Mouse (Mus musculus) olfactory bulb, adult 2 months (tissue): ENCODE results near the gene Vmn2r107. TPM values are rescaled to one million over a fixed set of nuclear protein-coding genes. Genes with fewer than 3 reads are reported as not detected.

ENCODE experiments used
- H3K27ac ChIP-seq: fragments of 200-500 bp; 2 replicates; pipeline ENCODE4 v1.5.1; 2012; ENCODE audit warnings: low read depth, low read length; ENCODE audit not compliant: insufficient read depth
- H3K4me1 ChIP-seq: fragments of 200-500 bp; 2 replicates; pipeline ENCODE4 v1.6.1; 2012; ENCODE audit warnings: low read length; ENCODE audit not compliant: control insufficient read depth, insufficient read depth
- H3K4me3 ChIP-seq: fragments of 200-500 bp; 2 replicates; pipeline ENCODE4 v1.5.1; 2012; ENCODE audit warnings: mild to moderate bottlenecking, low read depth, low read length, moderate library complexity; ENCODE audit not compliant: insufficient read depth
- CTCF ChIP-seq: fragments of 200-500 bp; IDR thresholded peaks from 2 replicates; pipeline ENCODE4 v1.5.1; 2012; ENCODE audit warnings: low read depth, mild to moderate bottlenecking, low read length, moderate library complexity; ENCODE audit not compliant: insufficient read depth
- POLR2A ChIP-seq: fragments of 200-500 bp; IDR thresholded peaks from 2 replicates; pipeline ENCODE4 v1.6.1; 2012; ENCODE audit warnings: mild to moderate bottlenecking, low read depth, low read length, moderate library complexity; ENCODE audit not compliant: insufficient read depth
- WGBS: fragments of 180-500 bp; shearing (Covaris S2); methylation state at CpG from one replicate; pipeline ENCODE4 v1.1.7; 2018; 5-methylcytosine and 5-hydroxymethylcytosine counted together
- polyA plus RNA-seq: library from polyadenylated mRNA; stranded (reverse); fragments of >200 nt; gene quantifications from 2 replicates; pipeline ENCODE4 v1.2.4, GENCODE M21; 2012; ENCODE audit warnings: low replicate concordance; ENCODE audit not compliant: missing spikeins, insufficient read depth, insufficient read length

The Vmn2r107 gene
- not detected in 2 replicates for polyA plus RNA-seq

DNA sequence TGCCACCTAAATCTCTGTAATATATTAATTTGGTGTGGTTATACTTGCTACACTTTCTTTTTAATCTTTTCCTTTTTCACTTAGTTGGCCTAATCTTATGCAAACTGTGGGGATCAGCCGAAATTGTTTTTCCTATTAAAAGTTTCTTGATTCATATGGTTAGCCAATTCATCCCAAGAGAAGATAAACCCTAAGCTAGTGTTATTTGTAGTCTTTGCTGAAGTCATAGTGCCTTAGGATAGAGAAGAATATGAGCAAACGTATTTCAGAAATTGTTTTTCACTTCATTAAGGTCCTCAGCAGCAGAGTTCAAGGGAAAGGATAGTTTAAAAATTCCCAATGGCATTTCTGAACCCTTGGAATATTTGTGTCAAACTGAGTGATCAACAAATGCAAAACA, at the start of gene Vmn2r107:
TSS of gene Vmn2r107 (plus strand) at position 301 of the 400 bp plus-strand sequence.
- no peak for TF ChIP-seq CTCF
- no peak for TF ChIP-seq POLR2A
- Histone ChIP-seq H3K4me1 (no peaks in the 10 kb centered on the region), H3K27ac (no peak within 1 kb of the TSS), H3K4me3 (no peak within 1 kb of the TSS)
- 51% methylated on average over 2 of the region's 2 CpGs for WGBS

- no peak overlapping the region for H3K4me3 ChIP-seq
- no peaks in the 10 kb centered on the region for H3K4me1 ChIP-seq
- WGBS = 88% methylated on average over 1 of the region's 1 CpGs
- TF ChIP-seq CTCF (no peak), POLR2A (no peak)
- no peak overlapping the region for H3K27ac ChIP-seq
Measured at GRCm38 (mm10) chr17:20305790-20306189, 39.3 kb upstream of the Vmn2r107 start.

DNA sequence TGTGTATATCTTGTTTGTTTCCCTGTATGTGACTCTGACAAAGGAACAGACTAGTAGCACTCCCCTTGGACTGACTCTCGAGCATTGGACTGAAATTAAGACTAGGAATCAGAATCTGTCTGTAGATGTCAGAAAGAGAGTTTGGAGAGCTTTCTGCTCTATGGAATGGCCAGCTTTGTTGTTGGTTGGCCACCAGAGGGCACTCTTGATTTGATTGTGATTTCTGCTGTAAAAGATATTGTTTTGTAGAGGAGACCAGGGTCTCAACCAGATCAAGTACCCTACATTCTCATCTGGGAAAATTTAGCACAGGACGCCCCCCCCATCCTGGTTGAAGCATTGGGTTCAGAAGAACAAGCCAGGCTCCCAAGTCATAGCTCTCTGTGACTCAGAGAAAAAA, 54.1 kb downstream of the Vmn2r107 start:
- no peak overlapping the region for H3K4me3 ChIP-seq
- 33% methylated on average over 2 of the region's 2 CpGs for WGBS
- H3K27ac ChIP-seq = no peak overlapping the region
- TF ChIP-seq POLR2A (no peak), CTCF (no peak)
- no peaks in the 10 kb centered on the region for H3K4me1 ChIP-seq

DNA sequence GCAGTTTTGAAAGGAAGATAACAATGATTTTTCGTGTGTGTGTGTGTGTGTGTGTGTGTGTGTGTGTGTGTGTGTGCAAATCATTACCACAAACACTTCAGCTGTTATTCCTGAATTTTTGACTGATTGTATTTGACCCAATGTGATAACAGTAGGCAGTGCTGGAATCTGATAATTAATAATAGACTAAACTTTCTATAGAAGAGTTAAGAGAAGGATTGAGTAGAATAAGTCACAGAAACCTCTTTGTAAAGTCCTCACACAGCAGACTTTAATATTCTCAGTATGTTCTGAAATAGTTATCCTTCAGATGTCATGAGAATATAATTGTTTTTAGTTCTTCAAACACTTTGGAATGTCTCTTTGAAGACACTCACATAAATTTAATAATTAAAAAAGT, 68.8 kb downstream of the Vmn2r107 start, which contains the start of gene Vmn1r224:
TSS of gene Vmn1r224 (plus strand) at position 301 of the 400 bp plus-strand sequence.
- H3K4me1 ChIP-seq = no peaks in the 10 kb centered on the region
- 12% methylated on average over 1 of the region's 1 CpGs for WGBS
- no peak within 1 kb of the TSS for H3K4me3 ChIP-seq
- H3K27ac ChIP-seq = no peak within 1 kb of the TSS
- TF ChIP-seq POLR2A (no peak), CTCF (no peak)

Other genes starting within 250 kb of the Vmn2r107 start
- not detected in 2 replicates for gene Fpr-rs7, start 231.0 kb upstream of the Vmn2r107 start, polyA plus RNA-seq
- not detected in 2 replicates for gene Fpr-rs6, start 162.1 kb upstream of the Vmn2r107 start, polyA plus RNA-seq
- not detected in 2 replicates for gene Vmn2r105, start 110.2 kb upstream of the Vmn2r107 start, polyA plus RNA-seq
- not detected in 2 replicates for gene Vmn2r106, start 59.7 kb upstream of the Vmn2r107 start, polyA plus RNA-seq
- not detected in 2 replicates for gene Vmn1r224, start 68.9 kb downstream of the Vmn2r107 start, polyA plus RNA-seq
- gene Vmn2r108, start 136.1 kb downstream of the Vmn2r107 start, polyA plus RNA-seq = not detected in 2 replicates
- not detected in 2 replicates for gene Vmn1r225, start 152.9 kb downstream of the Vmn2r107 start, polyA plus RNA-seq
- not detected in 2 replicates for gene Vmn2r109, start 219.5 kb downstream of the Vmn2r107 start, polyA plus RNA-seq